Mouse (Mus musculus) cerebellum, postnatal 25 days (tissue): ENCODE measurements around the gene Rasl10b.
A peak's percentile ranks its signal among the peaks of the same experiment; 100 is the strongest.

Experiments
- DNase-seq, 2 experiments: peaks; one replicate each; pipeline ENCODE4 v3.0.0; 2021; ENCODE audit warnings: mixed read lengths in 2 of 2

The Rasl10b gene

DNA sequence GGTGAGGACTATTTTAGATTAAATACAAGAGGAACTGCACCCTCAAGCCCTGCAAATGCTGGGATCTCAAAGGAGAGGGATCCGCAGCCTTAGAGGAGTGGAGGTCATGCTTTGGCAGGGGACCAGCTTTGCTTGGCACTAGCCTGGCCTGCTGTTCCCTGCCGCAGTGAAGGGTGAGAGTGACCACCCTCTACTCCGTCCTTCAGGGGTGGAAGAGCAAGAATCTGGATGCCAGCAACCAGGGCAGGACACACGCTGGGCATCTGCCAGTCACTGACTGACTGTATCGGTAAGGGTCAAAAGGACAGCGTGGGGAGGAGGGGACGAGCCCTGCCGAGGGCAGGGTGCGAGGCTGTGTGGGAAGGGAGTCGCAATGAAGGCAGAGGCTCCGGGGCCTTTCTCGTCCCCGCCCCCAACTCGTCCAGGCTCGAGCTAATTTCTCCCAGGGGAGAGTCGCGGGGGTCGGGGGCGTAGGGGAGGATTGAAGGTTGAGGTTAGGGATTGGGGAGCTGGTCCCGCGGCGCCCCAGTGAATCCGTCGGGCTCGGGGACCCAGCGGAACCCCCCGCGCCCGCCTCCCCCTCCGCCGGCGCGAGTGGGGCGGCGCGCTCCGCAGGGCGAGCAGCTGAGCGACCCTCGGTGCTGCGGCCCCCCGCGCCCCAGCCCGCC lies at the start of gene Rasl10b:
TSS of gene Rasl10b (plus strand) at position 51 of the 668 bp plus-strand sequence.
- peak; percentile 78 to 80 for DNase-seq

DNA sequence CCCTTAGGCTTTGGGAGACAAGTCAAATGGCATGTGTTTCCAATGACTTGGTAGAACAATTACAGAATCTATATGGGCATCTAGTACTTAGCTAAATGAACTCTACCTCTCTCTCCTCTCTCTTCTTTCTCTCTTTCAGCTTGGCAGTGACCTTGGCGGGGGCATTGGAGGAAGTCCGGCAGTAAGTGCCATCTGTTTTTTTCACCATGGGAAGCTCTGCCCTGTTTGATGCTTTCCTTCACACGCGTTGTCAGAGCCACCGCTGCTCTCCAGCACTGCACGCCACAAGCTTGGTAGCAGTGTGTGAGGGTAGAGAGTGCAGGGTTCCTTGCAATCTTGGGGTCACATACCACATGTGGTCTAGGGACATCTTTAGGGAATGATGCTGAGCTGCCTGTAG lies 44.3 kb upstream of the Rasl10b start:
- DNase-seq: peak; percentile 36 to 61

DNA sequence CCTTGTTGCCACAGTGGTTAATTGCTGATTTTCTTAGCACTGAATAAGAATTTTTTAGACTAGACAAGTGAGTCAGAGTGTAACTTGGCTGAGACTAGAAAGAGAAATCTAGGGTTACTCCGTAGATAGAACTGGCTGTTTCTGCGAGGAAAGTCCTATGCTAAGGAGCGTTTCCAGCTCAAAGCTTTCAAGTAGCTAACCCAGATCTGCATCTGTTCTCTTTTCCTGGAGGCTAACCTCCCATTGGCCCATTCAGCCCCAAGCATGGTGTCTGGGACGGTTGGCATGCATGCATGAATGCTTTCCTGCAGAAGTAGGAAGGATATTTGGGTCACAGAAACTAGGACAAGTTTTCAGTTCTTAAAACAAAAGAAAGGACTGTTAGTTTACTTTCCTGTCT lies 37.7 kb upstream of the Rasl10b start:
- DNase-seq: peak; percentile 20 to 56

DNA sequence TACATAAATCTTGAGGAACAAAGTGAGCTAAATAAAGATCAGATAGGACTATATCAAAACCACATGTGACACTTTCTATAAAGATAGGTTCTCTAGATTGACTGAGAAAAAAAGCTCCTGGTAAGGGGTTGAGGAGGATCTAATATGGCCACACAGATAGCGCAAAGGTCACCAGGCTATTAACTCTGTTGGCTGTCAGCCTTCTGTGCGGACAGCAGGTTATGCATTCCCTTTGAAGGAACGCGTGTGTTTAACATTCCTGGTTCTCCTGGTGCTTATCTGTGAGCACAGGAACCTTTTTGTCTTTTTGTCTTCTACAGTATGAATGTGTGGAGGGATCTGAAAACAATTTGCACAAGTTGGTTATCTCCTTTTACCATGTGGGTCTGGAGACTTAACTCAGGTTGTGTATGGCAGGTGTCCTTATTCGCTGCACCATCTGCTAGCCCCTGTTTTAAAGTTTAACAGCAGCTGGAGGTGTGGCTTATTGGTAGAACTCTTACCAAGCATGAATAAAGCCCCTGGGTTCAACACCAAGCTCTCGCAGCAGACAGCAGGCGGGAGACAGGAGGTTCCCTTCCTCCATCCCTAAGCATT lies 29.1 kb upstream of the Rasl10b start:
- no peak for DNase-seq

DNA sequence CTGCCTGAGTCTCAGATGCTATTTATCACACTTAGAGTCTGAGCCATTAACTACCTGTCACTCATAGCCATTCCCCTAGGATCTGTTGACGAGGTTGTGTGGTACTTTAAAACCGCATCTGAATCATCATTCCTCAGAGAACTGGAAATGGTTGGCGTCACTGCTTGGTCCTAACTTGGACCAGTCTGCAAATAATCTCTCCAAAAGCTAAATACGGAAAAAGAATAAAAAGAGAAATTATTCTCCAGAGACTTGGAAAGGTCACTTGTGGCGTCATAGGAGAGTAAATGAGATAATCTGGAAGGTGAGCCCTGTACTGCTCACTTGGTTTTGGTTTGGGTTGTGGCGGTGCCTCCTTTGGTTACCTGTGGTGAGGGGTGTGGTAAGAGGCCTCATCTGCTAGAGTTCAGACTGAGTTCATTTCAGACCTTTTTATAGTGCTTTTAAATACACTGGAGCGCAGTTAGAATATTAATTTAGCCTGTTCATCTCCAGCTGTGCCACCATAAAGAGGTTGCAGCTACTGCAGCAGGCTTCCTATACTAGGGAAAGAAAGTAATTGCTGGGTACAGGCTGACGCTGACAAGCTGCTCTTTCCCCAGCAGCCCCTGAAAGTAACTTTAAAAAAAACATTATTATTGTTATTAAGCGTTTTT lies 25.9 kb upstream of the Rasl10b start:
- no peak for DNase-seq

DNA sequence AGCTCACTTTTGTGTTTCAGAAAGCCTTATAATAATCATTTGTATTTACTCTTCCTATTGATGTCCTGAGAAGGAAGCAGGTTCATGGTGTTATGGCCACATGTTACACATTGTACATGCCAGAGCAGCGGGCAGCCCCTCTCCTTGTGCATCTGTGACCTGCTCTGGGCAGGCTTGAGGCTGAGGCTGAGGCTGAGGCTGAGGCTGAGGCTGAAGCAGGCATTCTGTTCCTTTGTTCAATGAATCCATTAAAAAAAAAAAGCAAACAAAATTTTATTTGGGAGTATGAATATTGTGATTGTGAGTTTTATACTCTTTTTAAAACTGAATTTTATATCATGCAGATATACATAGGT lies 25.4 kb upstream of the Rasl10b start:
- DNase-seq: no peak

GRCm38 (mm10) chr11:83393062-83393461 lies 15.9 kb upstream of the Rasl10b start:
- DNase-seq: peak in 1 of 2 experiments; percentile 36

DNA sequence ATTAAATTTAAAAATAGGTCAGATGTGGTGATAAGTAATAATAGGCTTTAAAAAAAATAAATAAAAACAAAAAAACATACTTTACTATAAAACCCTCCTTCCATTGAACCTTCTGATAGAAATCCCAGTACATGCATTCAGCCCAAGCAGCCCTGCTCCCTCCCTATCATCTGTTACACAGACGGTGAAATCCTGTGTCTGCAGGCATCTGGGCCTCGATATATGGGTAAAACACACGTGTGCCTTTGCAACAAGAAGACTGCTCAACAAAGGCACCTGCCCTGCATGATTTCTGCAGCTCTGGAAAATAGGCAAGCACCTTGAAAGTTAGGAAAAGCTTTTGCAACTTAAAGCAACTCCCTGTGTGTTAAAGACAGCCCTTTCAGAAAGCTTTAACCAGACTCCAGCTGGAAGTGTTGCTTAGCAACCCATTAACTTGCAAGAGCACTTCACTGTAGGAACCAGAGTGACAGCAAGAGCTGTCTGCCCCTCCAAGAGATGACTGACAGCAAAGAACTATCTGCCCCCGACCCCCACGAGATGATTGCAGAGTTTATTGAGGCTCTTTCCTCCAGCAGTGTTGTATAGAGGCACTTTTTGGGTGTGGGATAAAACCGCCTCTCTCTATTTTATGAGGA lies 14.0 kb upstream of the Rasl10b start:
- no peak for DNase-seq

DNA sequence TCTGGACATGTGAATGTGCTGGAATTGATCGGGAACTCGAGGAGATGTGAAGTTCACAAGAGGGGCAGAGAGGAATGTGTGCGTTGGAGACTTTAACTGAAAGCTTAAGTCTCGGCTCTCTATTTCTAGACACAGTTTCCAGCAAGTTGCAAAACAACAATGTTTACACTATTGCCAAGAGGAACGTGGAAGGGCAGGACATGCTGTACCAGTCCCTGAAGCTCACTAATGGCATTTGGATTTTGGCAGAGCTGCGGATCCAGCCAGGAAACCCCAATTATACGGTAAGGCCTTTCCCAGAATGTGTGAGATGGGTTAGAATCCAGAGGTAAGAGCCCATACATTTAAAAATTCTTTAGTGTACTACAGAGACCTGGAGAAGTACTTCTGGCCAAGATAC lies 11.3 kb upstream of the Rasl10b start:
- DNase-seq: no peak

DNA sequence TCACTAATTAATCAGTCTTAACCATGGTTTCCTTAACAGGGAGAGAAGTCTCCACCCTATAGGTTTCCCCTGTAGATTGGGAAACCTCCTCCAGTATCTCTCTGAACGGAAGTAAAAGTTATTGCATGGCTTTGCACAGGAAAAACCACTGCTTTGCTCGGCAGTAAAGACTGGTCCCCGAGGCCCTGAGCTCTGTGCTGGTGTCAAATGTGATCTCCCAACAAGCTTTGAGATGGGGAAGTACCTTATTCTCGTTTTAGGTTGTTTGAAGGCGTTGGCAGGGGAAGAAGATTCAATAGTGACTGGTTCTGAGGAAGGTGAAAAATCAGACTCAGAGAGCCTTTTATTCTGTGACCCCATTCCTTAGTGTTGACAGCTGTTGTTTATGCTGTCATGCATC lies 10.2 kb upstream of the Rasl10b start:
- no peak for DNase-seq

GRCm38 (mm10) chr11:83403787-83404186 lies 5.2 kb upstream of the Rasl10b start:
- DNase-seq: no peak

DNA sequence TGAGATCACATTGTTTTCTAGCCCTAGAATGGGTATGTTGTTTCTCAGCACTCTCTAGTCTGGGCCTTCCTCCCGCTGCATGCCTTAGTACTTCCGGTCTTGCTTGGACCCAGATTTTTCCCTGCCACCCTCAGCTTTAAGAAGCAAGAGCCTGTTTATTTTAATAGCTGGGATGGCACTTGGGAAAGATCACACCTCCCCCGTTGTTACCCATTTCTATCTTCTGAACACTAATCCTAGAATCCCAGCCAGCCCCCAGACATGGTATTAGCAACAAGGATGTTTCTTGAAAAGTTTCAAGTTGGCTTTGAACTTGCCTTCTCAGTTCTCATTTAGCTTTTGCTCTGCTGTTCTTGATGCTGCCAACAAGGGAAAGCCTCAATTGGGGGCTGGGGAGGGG lies 2.5 kb upstream of the Rasl10b start:
- DNase-seq: no peak

DNA sequence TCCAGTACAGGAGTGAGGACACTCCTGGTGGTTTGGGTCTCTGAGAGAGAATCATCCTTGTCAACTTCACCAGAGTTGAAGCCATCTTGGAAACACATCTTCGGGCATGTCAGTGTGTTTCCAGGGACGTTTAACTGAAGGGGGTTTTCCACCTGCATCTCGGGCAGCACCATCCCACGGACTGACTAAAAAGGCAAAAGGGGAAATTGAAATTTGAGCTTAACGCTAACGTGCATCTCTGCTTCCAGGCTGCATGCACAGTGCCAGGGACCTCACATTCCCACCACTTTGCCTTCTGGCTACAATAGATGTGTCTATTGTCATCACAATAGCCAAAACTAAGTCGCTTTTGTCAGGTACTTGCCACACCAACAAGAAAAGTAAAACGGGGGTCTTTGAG lies 695 bp upstream of the Rasl10b start:
- no peak for DNase-seq

GRCm38 (mm10) chr11:83409792-83410291 lies 905 bp downstream of the Rasl10b start:
- DNase-seq: peak; percentile 61 to 66

DNA sequence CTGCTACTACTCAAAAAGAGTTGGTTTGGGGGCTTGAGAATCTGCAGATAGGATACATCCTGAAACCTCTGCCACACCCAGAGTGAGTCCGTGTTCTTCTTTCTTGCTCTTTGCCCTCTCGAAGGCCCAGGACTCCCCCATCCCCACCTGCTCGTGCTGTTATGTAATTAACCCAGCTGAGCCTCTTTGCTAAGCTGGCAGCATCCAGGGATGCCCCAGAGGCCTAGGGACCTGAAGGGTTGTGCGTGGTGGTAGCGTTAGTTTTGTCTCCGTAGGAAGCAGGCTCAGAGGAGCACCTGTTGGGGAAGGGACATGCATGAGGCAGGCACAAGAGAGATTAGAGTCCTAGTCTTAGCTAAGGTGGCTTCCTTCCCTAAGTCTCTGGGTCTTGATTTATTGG lies 1.6 kb downstream of the Rasl10b start:
- peak; percentile 42 to 43 for DNase-seq

DNA sequence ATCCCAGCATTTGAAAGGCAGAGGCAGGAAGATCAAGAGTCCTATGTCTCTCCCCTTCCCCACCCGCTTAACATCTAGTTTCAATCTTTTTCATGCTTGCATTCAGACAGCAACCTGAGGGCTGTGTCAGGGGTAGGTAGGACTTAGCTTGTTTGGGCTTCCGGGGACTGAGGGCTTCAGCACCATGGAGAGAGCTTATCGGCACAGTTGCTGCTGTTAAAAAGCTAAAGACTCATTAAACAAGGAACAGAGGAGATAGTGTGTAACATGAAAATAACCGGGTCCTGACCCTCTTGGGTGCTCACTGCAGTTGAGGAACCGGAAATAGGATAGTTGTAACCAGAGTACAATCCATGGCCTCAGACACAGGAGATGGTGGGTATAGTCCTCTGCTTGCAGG lies 8.1 kb downstream of the Rasl10b start:
- DNase-seq: no peak

DNA sequence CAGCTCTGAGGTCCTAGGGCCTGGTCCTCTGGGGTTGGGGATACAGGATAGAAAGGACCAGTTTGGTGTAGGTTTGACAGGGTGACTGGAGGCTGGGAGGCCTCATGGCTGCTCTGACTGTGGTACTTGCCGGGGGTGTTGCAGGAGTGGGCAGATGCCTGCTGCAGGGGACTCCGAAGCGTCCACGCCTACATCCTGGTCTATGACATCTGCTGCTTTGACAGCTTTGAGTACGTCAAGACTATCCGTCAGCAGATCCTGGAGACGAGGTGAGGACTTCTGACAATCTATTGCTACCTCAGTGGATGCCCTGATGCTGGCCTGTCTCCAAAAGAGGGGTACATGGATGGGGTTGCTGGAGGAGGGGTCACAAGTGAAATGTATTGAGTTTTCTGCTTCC lies 8.8 kb downstream of the Rasl10b start:
- no peak for DNase-seq

- peak; percentile 58 to 72 for DNase-seq
Observed at GRCm38 (mm10) chr11:83418566-83418965, 9.6 kb downstream of the Rasl10b start.

DNA sequence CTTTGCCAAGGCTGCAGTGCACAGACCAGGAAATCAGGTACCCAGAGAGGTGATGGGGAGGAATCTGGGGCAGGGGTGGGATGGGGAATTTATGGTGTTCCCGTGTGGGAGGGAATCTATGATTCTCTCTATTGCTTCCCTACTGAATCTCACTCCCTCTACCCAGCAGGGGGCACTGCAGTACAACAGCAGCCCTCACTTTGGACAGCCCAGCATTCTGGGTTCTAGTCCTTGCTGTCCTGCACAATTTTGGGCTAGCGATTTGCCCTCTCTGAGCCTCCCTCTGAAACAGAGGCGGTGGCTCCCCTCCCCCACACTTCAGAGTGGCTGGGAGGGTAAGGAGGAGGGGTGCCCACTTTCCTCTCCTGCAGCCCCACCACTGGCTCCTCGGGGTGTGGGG lies 11.4 kb downstream of the Rasl10b start:
- peak in 1 of 2 experiments; percentile 57 for DNase-seq

- no peak for DNase-seq
Observed at GRCm38 (mm10) chr11:83421305-83421704, 12.4 kb downstream of the Rasl10b start.

DNA sequence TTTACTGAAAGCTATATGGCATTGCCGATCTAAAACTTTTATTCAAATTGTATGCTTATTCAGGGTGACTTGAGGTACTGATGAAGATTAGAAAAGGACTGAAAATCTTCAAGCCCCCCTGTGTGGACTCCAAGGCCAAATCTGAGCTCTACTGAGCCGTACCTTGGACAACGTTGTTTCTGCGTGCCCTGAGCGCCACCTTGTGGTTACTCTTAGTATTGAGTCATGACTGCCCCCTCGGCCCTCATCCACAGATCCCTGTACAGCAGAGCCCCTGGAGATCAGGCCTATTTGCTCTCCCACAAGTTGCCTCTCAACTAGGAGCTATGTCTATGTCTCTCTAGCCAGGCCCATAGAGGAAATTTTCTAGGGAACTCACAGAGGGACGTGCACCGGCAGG lies 15.7 kb downstream of the Rasl10b start:
- peak; percentile 86 to 88 for DNase-seq

DNA sequence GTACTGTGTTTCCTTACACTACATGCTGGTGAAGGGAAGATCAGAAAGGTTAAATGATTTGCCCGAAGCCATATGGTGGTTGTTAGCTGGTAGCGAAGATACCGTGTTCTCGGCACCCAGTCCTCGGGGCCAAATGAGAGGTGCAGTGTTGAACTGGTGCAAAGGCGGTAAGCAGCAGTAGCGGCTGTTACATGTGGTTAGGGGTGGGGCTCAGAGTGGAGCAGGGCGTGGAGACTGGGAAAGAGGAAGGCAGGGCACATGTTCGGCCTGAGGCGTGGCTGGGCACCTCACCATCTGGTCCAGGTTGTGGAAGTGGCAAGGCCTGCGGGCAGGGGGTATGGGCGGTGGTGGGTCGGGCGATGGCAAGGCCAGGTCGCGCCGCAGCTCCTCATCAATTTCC lies 18.0 kb downstream of the Rasl10b start:
- no peak for DNase-seq

DNA sequence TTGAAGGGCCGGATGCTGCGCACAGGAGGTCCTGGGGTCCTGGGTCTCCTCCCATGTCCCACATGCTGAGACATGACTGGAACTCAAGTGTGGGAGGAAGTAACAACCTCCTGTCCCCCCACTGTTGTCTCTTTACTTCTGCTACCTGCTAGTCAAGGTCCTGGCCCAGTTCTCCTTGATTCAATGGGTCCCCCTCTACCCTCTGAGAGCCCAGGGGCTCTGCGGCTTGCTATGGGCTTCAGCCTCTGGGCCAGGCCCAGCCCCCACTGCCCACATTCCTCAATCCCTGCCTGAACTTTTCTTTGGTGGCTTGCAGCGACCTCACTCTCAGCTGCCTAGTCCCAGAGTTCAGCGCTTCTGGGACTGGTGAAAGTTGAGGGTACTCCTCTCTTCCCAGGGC lies 20.4 kb downstream of the Rasl10b start, which contains the start of gene Gas2l2:
TSS of gene Gas2l2 (minus strand) at position 101 of the 400 bp plus-strand sequence.
- DNase-seq: no peak

DNA sequence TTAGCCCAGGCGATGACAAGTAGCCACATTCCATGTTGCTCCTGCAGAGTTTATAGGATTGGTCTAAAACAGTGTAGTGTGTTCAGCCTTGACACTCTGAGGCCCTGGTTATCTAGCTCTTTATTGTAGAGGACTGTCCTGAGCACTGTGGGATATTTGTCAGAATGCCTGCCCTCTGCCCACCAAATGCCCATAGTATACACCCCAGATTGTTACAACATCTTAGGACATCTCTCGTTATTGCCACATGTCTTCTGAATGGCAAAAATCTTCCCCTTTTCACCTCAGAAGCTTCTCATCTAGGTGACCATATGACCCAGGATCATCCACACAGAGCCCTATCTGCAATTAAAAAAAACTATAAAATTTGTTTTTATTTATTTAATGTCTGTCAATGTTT lies 23.6 kb downstream of the Rasl10b start:
- no peak for DNase-seq
